Mouse (Mus musculus) CD4-positive naive resting alpha-beta T cell, adult 76 days (primary cell): ENCODE results near the gene Gimap1. TPM values are rescaled to one million over a fixed set of nuclear protein-coding genes. Genes with fewer than 3 reads are reported as not detected.

ENCODE experiments used
- total RNA-seq: library from RNA; stranded (reverse); gene quantifications from one replicate; pipeline ENCODE4 v1.2.4, GENCODE M21; 2023

Gene Gimap1
- 149 TPM for total RNA-seq

GRCm38 (mm10) chr6:48738961-48739779 lies at the start of gene Gimap1:
Gimap1 (plus strand) TSS chr6:48739054.

GRCm38 (mm10) chr6:48718455-48718854 lies 20.4 kb upstream of the Gimap1 start, which contains the start of the genes Gm28053 and Gimap7:
Gm28053 (plus strand) TSS chr6:48718607.
Gimap7 (plus strand) TSS chr6:48718621.

GRCm38 (mm10) chr6:48745959-48746889 lies 7.4 kb downstream of the Gimap1 start, which contains the start of gene Gimap5:
Gimap5 (plus strand) TSS chr6:48746197.

GRCm38 (mm10) chr6:48770696-48771095 lies 31.8 kb downstream of the Gimap1 start, which contains the start of gene Gimap3:
Gimap3 (minus strand) TSS chr6:48770851.

Other genes starting within 250 kb of the Gimap1 start
- 0.82 TPM for gene Atp6v0e2, start 201.4 kb upstream of the Gimap1 start, total RNA-seq
- 28.3 TPM for gene Lrrc61, start 184.3 kb upstream of the Gimap1 start, total RNA-seq
- gene Rarres2, start 166.3 kb upstream of the Gimap1 start, total RNA-seq: 1.6 TPM
- not detected for gene Gm45021, start 149.4 kb upstream of the Gimap1 start, total RNA-seq
- 1.8 TPM for gene Repin1, start 145.2 kb upstream of the Gimap1 start, total RNA-seq
- gene Gm44965, start 145.1 kb upstream of the Gimap1 start, total RNA-seq: not detected
- gene Zfp775, start 137.0 kb upstream of the Gimap1 start, total RNA-seq: 4.5 TPM
- gene AI854703, start 112.3 kb upstream of the Gimap1 start, total RNA-seq: 0.67 TPM
- gene Gimap8, start 91.8 kb upstream of the Gimap1 start, total RNA-seq: 164 TPM
- 220 TPM for gene Gimap9, start 62.9 kb upstream of the Gimap1 start, total RNA-seq
- 451 TPM for gene Gimap4, start 54.5 kb upstream of the Gimap1 start, total RNA-seq
- gene Gimap6, start 30.8 kb upstream of the Gimap1 start, total RNA-seq: 2,802 TPM
- 19.9 TPM for gene Gm28053, start 20.4 kb upstream of the Gimap1 start, total RNA-seq
- gene Gimap7, start 20.4 kb upstream of the Gimap1 start, total RNA-seq: 38.9 TPM
- 149 TPM for gene Gimap5, start 7.1 kb downstream of the Gimap1 start, total RNA-seq
- 598 TPM for gene Gimap3, start 31.8 kb downstream of the Gimap1 start, total RNA-seq
- 3.6 TPM for gene Tmem176a, start 101.9 kb downstream of the Gimap1 start, total RNA-seq
- 7.2 TPM for gene Tmem176b, start 102.4 kb downstream of the Gimap1 start, total RNA-seq
- gene Aoc1, start 133.8 kb downstream of the Gimap1 start, total RNA-seq: not detected
- not detected for gene 1600015I10Rik, start 190.8 kb downstream of the Gimap1 start, total RNA-seq
- not detected for gene Doxl2, start 235.9 kb downstream of the Gimap1 start, total RNA-seq
- gene Svs1, start 247.8 kb downstream of the Gimap1 start, total RNA-seq: not detected